Mouse (Mus musculus) stomach, embryonic 14.5 days (tissue): ENCODE results near the gene Fam189b. TPM values are rescaled to one million over a fixed set of nuclear protein-coding genes. Genes with fewer than 3 reads are reported as not detected.

Experiments
- ATAC-seq: fragments of 200-750 bp; cut with Nextera tagmentation; 2 replicates; pipeline ENCODE4 v1.8.0; 2017; ENCODE audit warnings: low read depth, moderate TSS enrichment; ENCODE audit not compliant: insufficient number of reproducible peaks, insufficient read depth, low FRiP score
- H3K27ac ChIP-seq: fragments of 300-500 bp; sonication (generic); 2 replicates; pipeline ENCODE4 v1.5.1; 2014; ENCODE audit warnings: mild to moderate bottlenecking, low read length, moderate library complexity, mixed read lengths
- H3K27me3 ChIP-seq: fragments of 300-500 bp; sonication (generic); 2 replicates; pipeline ENCODE4 v1.6.1; 2014; ENCODE audit warnings: low read length, control low read depth, mixed read lengths; ENCODE audit not compliant: control insufficient read depth, insufficient read depth
- H3K36me3 ChIP-seq: fragments of 300-500 bp; sonication (generic); 2 replicates; pipeline ENCODE4 v1.6.1; 2014; ENCODE audit warnings: mild to moderate bottlenecking, control low read depth, low read length, moderate library complexity, mixed read lengths; ENCODE audit not compliant: control insufficient read depth, insufficient read depth
- H3K4me1 ChIP-seq: fragments of 300-500 bp; sonication (generic); 2 replicates; pipeline ENCODE4 v1.6.1; 2014; ENCODE audit warnings: low read length, control low read depth, mixed read lengths; ENCODE audit not compliant: control insufficient read depth, insufficient read depth
- H3K4me2 ChIP-seq: fragments of 300-500 bp; sonication (generic); replicated peaks from 2 replicates; pipeline ENCODE4 v1.6.1; 2014; ENCODE audit warnings: low read depth, low read length, control low read depth
- H3K4me3 ChIP-seq: fragments of 300-500 bp; sonication (generic); 2 replicates; pipeline ENCODE4 v1.5.1; 2014; ENCODE audit warnings: low read depth, low read length, control low read depth
- H3K9ac ChIP-seq: fragments of 300-500 bp; sonication (generic); replicated peaks from 2 replicates; pipeline ENCODE4 v1.6.1; 2014; ENCODE audit warnings: low read depth, mild to moderate bottlenecking, control low read depth, low read length, moderate library complexity, mixed read lengths
- H3K9me3 ChIP-seq: fragments of 300-500 bp; sonication (generic); 2 replicates; pipeline ENCODE4 v1.6.1; 2016; ENCODE audit warnings: low read depth, low read length, control low read depth; ENCODE audit not compliant: control insufficient read depth
- WGBS: fragments of 180-500 bp; shearing (Covaris S2); extraction: QIAGEN DNeasy Blood & Tissue Kit; methylation state at CpG from one replicate; pipeline ENCODE4 v1.1.7; 2014; 5-methylcytosine and 5-hydroxymethylcytosine counted together
- polyA plus RNA-seq: library from polyadenylated mRNA; unstranded; fragments of >200 nt; fragmentation: Nextera tagmentation; extraction: Ambion mirVana; gene quantifications from 2 replicates; pipeline ENCODE4 v1.2.1, GENCODE M21; 2014

Fam189b gene
- 28.3 and 28.7 TPM in 2 replicates for polyA plus RNA-seq

GRCm38 (mm10) chr3:89183058-89183958, at the start of gene Fam189b:
Fam189b (plus strand) TSS chr3:89183143.
- peak within 1 kb of the TSS; percentile 62 for H3K4me3 ChIP-seq
- 4% methylated on average over 39 of the region's 39 CpGs for WGBS
- no peaks in the 10 kb centered on the region for H3K27me3 ChIP-seq
- peak within 1 kb of the TSS; percentile 95 for H3K4me2 ChIP-seq
- ATAC-seq, result peak; percentile 93
- H3K9me3 ChIP-seq, result no peaks in the 10 kb centered on the region
- peak within 1 kb of the TSS; percentile 86 for H3K27ac ChIP-seq
- peaks cover 29% of the 10 kb centered on the region; the same call in 1 of the 2 replicates for H3K36me3 ChIP-seq
- H3K4me1 ChIP-seq, result peaks cover 24% of the 10 kb centered on the region; the same call in 1 of the 2 replicates
- H3K9ac ChIP-seq, result peak within 1 kb of the TSS; percentile 78

GRCm38 (mm10) chr3:89133752-89134151, 49.2 kb upstream of the Fam189b start:
- Histone ChIP-seq H3K9ac (no peak overlapping the region), H3K27me3 (no peaks in the 10 kb centered on the region), H3K9me3 (no peaks in the 10 kb centered on the region), H3K4me3 (no peak overlapping the region), H3K27ac (no peak overlapping the region), H3K4me2 (no peak overlapping the region), H3K36me3 (no peaks in the 10 kb centered on the region), H3K4me1 (no peaks in the 10 kb centered on the region)
- ATAC-seq, result no peak
- WGBS, result 68% methylated on average over 1 of the region's 1 CpGs

GRCm38 (mm10) chr3:89135958-89136357, 47.0 kb upstream of the Fam189b start, which contains the start of gene Pklr:
Pklr (plus strand) TSS chr3:89136142.
- Histone ChIP-seq H3K27me3 (no peaks in the 10 kb centered on the region), H3K9ac (no peak within 1 kb of the TSS), H3K4me3 (no peak within 1 kb of the TSS), H3K4me1 (no peaks in the 10 kb centered on the region), H3K4me2 (0 out of 2 replicates have a peak within 1 kb of the TSS, but pooled peaks have one; percentile 10), H3K27ac (no peak within 1 kb of the TSS), H3K36me3 (no peaks in the 10 kb centered on the region), H3K9me3 (no peaks in the 10 kb centered on the region)
- 67% methylated on average over 3 of the region's 3 CpGs for WGBS
- ATAC-seq, result no peak

GRCm38 (mm10) chr3:89136365-89136764, 46.6 kb upstream of the Fam189b start:
- WGBS, result 30% methylated on average over 9 of the region's 9 CpGs
- H3K4me2 ChIP-seq, result no peak overlapping the region
- H3K27ac ChIP-seq, result no peak overlapping the region
- no peak overlapping the region for H3K4me3 ChIP-seq
- H3K4me1 ChIP-seq, result no peaks in the 10 kb centered on the region
- H3K9ac ChIP-seq, result no peak overlapping the region
- peak; percentile 86 for ATAC-seq
- no peaks in the 10 kb centered on the region for H3K36me3 ChIP-seq
- H3K27me3 ChIP-seq, result no peaks in the 10 kb centered on the region
- H3K9me3 ChIP-seq, result no peaks in the 10 kb centered on the region

- Histone ChIP-seq H3K27ac (no peak overlapping the region), H3K9ac (no peak overlapping the region), H3K4me3 (no peak overlapping the region), H3K4me1 (no peaks in the 10 kb centered on the region), H3K4me2 (no peak overlapping the region), H3K9me3 (no peaks in the 10 kb centered on the region), H3K36me3 (no peaks in the 10 kb centered on the region), H3K27me3 (0 out of 2 replicates have a peak, but pooled peaks cover 5% of the 10 kb centered on the region)
- ATAC-seq, result no peak
- WGBS, result 78% methylated on average over 10 of the region's 10 CpGs
Measured at GRCm38 (mm10) chr3:89144821-89145220, 38.1 kb upstream of the Fam189b start.

- H3K36me3 ChIP-seq, result no peaks in the 10 kb centered on the region
- no peak for ATAC-seq
- H3K4me1 ChIP-seq, result no peaks in the 10 kb centered on the region
- H3K27me3 ChIP-seq, result 0 out of 2 replicates have a peak, but pooled peaks cover 5% of the 10 kb centered on the region
- H3K27ac ChIP-seq, result no peak overlapping the region
- no peaks in the 10 kb centered on the region for H3K9me3 ChIP-seq
- H3K4me2 ChIP-seq, result no peak overlapping the region
- 56% methylated on average over 8 of the region's 8 CpGs for WGBS
- no peak overlapping the region for H3K9ac ChIP-seq
- no peak overlapping the region for H3K4me3 ChIP-seq
Measured at GRCm38 (mm10) chr3:89145566-89145965, 37.4 kb upstream of the Fam189b start.

GRCm38 (mm10) chr3:89147101-89147978, 35.6 kb upstream of the Fam189b start:
- H3K4me1 ChIP-seq, result no peaks in the 10 kb centered on the region
- no peak overlapping the region for H3K9ac ChIP-seq
- 22% methylated on average over 26 of the region's 26 CpGs for WGBS
- ATAC-seq, result peak; percentile 89
- no peaks in the 10 kb centered on the region for H3K36me3 ChIP-seq
- H3K4me2 ChIP-seq, result peak overlapping the region; percentile 30
- H3K27ac ChIP-seq, result no peak overlapping the region
- H3K9me3 ChIP-seq, result no peaks in the 10 kb centered on the region
- H3K27me3 ChIP-seq, result peaks cover 5% of the 10 kb centered on the region; the same call in 1 of the 2 replicates
- peak overlapping the region; percentile 3; the same call in 1 of the 2 replicates for H3K4me3 ChIP-seq

- H3K4me1 ChIP-seq, result no peaks in the 10 kb centered on the region
- 9% methylated on average over 15 of the region's 15 CpGs for WGBS
- H3K9ac ChIP-seq, result no peak overlapping the region
- no peak overlapping the region for H3K27ac ChIP-seq
- H3K27me3 ChIP-seq, result peaks cover 5% of the 10 kb centered on the region; the same call in 1 of the 2 replicates
- no peak for ATAC-seq
- peak overlapping the region; percentile 3; the same call in 1 of the 2 replicates for H3K4me3 ChIP-seq
- H3K4me2 ChIP-seq, result peak overlapping the region; percentile 30
- H3K36me3 ChIP-seq, result no peaks in the 10 kb centered on the region
- H3K9me3 ChIP-seq, result no peaks in the 10 kb centered on the region
Measured at GRCm38 (mm10) chr3:89147979-89148311, 35.0 kb upstream of the Fam189b start.
